Mouse (Mus musculus) liver, embryonic 15.5 days (tissue): ENCODE measurements around the gene Gm49396. TPM values are rescaled to one million over a fixed set of nuclear protein-coding genes. Genes with fewer than 3 reads are reported as not detected.
A peak's percentile ranks its signal among the peaks of the same experiment; 100 is the strongest.

Experiments
- ATAC-seq: fragments of 200-750 bp; cut with Nextera tagmentation; 2 replicates; pipeline ENCODE4 v1.8.0; 2017; ENCODE audit warnings: moderate number of reproducible peaks, mild to moderate bottlenecking, moderate library complexity; ENCODE audit not compliant: insufficient read depth
- H3K27ac ChIP-seq: fragments of 300-500 bp; sonication (generic); replicated peaks from 2 replicates; pipeline ENCODE4 v1.5.1; 2015; ENCODE audit warnings: mild to moderate bottlenecking, inconsistent platforms
- H3K27me3 ChIP-seq: fragments of 300-500 bp; sonication (generic); 2 replicates; pipeline ENCODE4 v1.6.1; 2015; ENCODE audit warnings: mild to moderate bottlenecking, inconsistent platforms
- H3K36me3 ChIP-seq: fragments of 300-500 bp; sonication (generic); replicated peaks from 2 replicates; pipeline ENCODE4 v1.6.1; 2015; ENCODE audit warnings: moderate library complexity, mild to moderate bottlenecking, inconsistent platforms
- H3K4me1 ChIP-seq: fragments of 300-500 bp; sonication (generic); replicated peaks from 2 replicates; pipeline ENCODE4 v1.6.1; 2015; ENCODE audit warnings: inconsistent platforms
- H3K4me2 ChIP-seq: fragments of 300-500 bp; sonication (generic); 2 replicates; pipeline ENCODE4 v1.6.1; 2015; ENCODE audit warnings: moderate library complexity, mild to moderate bottlenecking, inconsistent platforms
- H3K4me3 ChIP-seq: fragments of 300-500 bp; sonication (generic); replicated peaks from 2 replicates; pipeline ENCODE4 v1.5.1; 2015; ENCODE audit warnings: mild to moderate bottlenecking, inconsistent platforms
- H3K9ac ChIP-seq: fragments of 300-500 bp; sonication (generic); 2 replicates; pipeline ENCODE4 v1.6.1; 2015; ENCODE audit warnings: moderate library complexity, mild to moderate bottlenecking, inconsistent platforms
- H3K9me3 ChIP-seq: fragments of 300-500 bp; sonication (generic); replicated peaks from 2 replicates; pipeline ENCODE4 v1.6.1; 2016; ENCODE audit warnings: inconsistent platforms
- WGBS: fragments of 180-500 bp; shearing (Covaris S2); methylation state at CpG from one replicate; pipeline ENCODE4 v1.1.7; 2015; ENCODE audit warnings: mixed read lengths; ENCODE audit not compliant: insufficient replicate concordance; 5-methylcytosine and 5-hydroxymethylcytosine counted together
- polyA plus RNA-seq: library from polyadenylated mRNA; unstranded; fragments of >200 nt; fragmentation: Nextera tagmentation; extraction: Ambion mirVana; gene quantifications from 2 replicates; pipeline ENCODE4 v1.2.1, GENCODE M21; 2015

Gm49396 gene
- polyA plus RNA-seq, 1 experiment from 2014 or later = 3.4 TPM

- Histone ChIP-seq H3K9ac (no peak within 1 kb of the TSS), H3K36me3 (peaks cover 50% of the 10 kb centered on the region), H3K27ac (no peak within 1 kb of the TSS), H3K4me3 (peak within 1 kb of the TSS; percentile 71), H3K27me3 (no peaks in the 10 kb centered on the region), H3K9me3 (no peaks in the 10 kb centered on the region), H3K4me2 (peak within 1 kb of the TSS; percentile 86; the same call in 1 of the 2 replicates), H3K4me1 (peaks cover 24% of the 10 kb centered on the region)
- ATAC-seq = no peak
- WGBS = 84% methylated on average over 12 of the region's 12 CpGs
These were observed 1.9 kb downstream of the Gm49396 start, which contains the start of gene Igflr1 for GRCm38 (mm10) chr7:30564970-30565571. Gene Igflr1, plus strand, starts transcription at chr7:30565427.

- Histone ChIP-seq H3K4me2 (no peak overlapping the region), H3K4me3 (no peak overlapping the region), H3K36me3 (peaks cover 59% of the 10 kb centered on the region), H3K9me3 (no peaks in the 10 kb centered on the region), H3K27me3 (no peaks in the 10 kb centered on the region), H3K4me1 (peaks cover 20% of the 10 kb centered on the region), H3K27ac (no peak overlapping the region), H3K9ac (no peak overlapping the region)
- 79% methylated on average over 9 of the region's 9 CpGs for whole genome bisulfite sequencing
- no peak for ATAC-seq
These were observed 2.9 kb downstream of the Gm49396 start for GRCm38 (mm10) chr7:30566033-30566432.

- H3K27ac ChIP-seq = no peak overlapping the region
- H3K9ac ChIP-seq = no peak overlapping the region
- H3K36me3 ChIP-seq = peaks cover 70% of the 10 kb centered on the region
- no peaks in the 10 kb centered on the region for H3K27me3 ChIP-seq
- 86% methylated on average over 11 of the region's 11 CpGs for WGBS
- ATAC-seq = no peak
- H3K4me3 ChIP-seq = no peak overlapping the region
- peaks cover 18% of the 10 kb centered on the region for H3K4me1 ChIP-seq
- H3K9me3 ChIP-seq = no peaks in the 10 kb centered on the region
- no peak overlapping the region for H3K4me2 ChIP-seq
These were observed 4.4 kb downstream of the Gm49396 start for GRCm38 (mm10) chr7:30567555-30567954.

GRCm38 (mm10) chr7:30572389-30572788 lies 9.2 kb downstream of the Gm49396 start:
- Histone ChIP-seq H3K4me3 (no peak overlapping the region), H3K27ac (peak overlapping the region; percentile 19; the same call in 1 of the 2 replicates), H3K27me3 (no peaks in the 10 kb centered on the region), H3K4me2 (no peak overlapping the region), H3K4me1 (peaks cover 16% of the 10 kb centered on the region), H3K36me3 (peaks cover 96% of the 10 kb centered on the region), H3K9ac (no peak overlapping the region), H3K9me3 (no peaks in the 10 kb centered on the region)
- WGBS = 44% methylated on average over 5 of the region's 5 CpGs
- no peak for ATAC-seq

- Histone ChIP-seq H3K36me3 (peaks cover 98% of the 10 kb centered on the region), H3K4me3 (no peak overlapping the region)
- whole genome bisulfite sequencing = 59% methylated on average over 2 of the region's 2 CpGs
These were observed 9.8 kb downstream of the Gm49396 start for GRCm38 (mm10) chr7:30572969-30573368.

GRCm38 (mm10) chr7:30579950-30580349 lies 16.8 kb downstream of the Gm49396 start:
- WGBS = 81% methylated on average over 8 of the region's 8 CpGs
- Histone ChIP-seq H3K4me1 (no peaks in the 10 kb centered on the region), H3K27me3 (no peaks in the 10 kb centered on the region), H3K9ac (no peak overlapping the region), H3K36me3 (peaks cover 100% of the 10 kb centered on the region), H3K9me3 (no peaks in the 10 kb centered on the region), H3K4me2 (no peak overlapping the region), H3K27ac (no peak overlapping the region), H3K4me3 (no peak overlapping the region)
- ATAC-seq = no peak

More at GRCm38 (mm10) chr7:30572969-30573368, 9.8 kb downstream of the Gm49396 start:
- ATAC-seq = 0 out of 2 replicates have a peak, but pooled peaks have one; percentile 13
- Histone ChIP-seq H3K4me2 (no peak overlapping the region), H3K4me1 (peaks cover 16% of the 10 kb centered on the region), H3K9me3 (no peaks in the 10 kb centered on the region), H3K9ac (no peak overlapping the region), H3K27ac (peak overlapping the region; percentile 15; the same call in 1 of the 2 replicates), H3K27me3 (no peaks in the 10 kb centered on the region)

- no peak for ATAC-seq
- H3K27ac ChIP-seq = no peak overlapping the region
- no peak overlapping the region for H3K4me3 ChIP-seq
- H3K9ac ChIP-seq = no peak overlapping the region
- H3K36me3 ChIP-seq = peaks cover 100% of the 10 kb centered on the region
- no peak overlapping the region for H3K4me2 ChIP-seq
- peaks cover 7% of the 10 kb centered on the region; the same call in 1 of the 2 replicates for H3K4me1 ChIP-seq
- WGBS = 91% methylated on average over 16 of the region's 16 CpGs
- no peaks in the 10 kb centered on the region for H3K27me3 ChIP-seq
- no peaks in the 10 kb centered on the region for H3K9me3 ChIP-seq
These were observed 18.4 kb downstream of the Gm49396 start for GRCm38 (mm10) chr7:30581547-30581946.

- Histone ChIP-seq H3K9me3 (no peaks in the 10 kb centered on the region), H3K4me2 (no peak overlapping the region), H3K27ac (no peak overlapping the region), H3K36me3 (peaks cover 76% of the 10 kb centered on the region), H3K9ac (no peak overlapping the region), H3K4me3 (no peak overlapping the region), H3K4me1 (peaks cover 24% of the 10 kb centered on the region), H3K27me3 (no peaks in the 10 kb centered on the region)
- WGBS = 85% methylated on average over 10 of the region's 10 CpGs
- ATAC-seq = no peak
These were observed 21.2 kb downstream of the Gm49396 start for GRCm38 (mm10) chr7:30584339-30584738.

GRCm38 (mm10) chr7:30585170-30585569 lies 22.0 kb downstream of the Gm49396 start:
- Histone ChIP-seq H3K36me3 (peaks cover 68% of the 10 kb centered on the region), H3K9me3 (no peaks in the 10 kb centered on the region), H3K4me1 (peaks cover 32% of the 10 kb centered on the region), H3K27me3 (no peaks in the 10 kb centered on the region), H3K4me3 (no peak overlapping the region), H3K27ac (no peak overlapping the region), H3K4me2 (no peak overlapping the region), H3K9ac (no peak overlapping the region)
- ATAC-seq = no peak
- WGBS = 90% methylated on average over 7 of the region's 7 CpGs

GRCm38 (mm10) chr7:30586455-30587020 lies 23.4 kb downstream of the Gm49396 start:
- ATAC-seq = no peak
- Histone ChIP-seq H3K4me1 (peaks cover 44% of the 10 kb centered on the region), H3K27me3 (no peaks in the 10 kb centered on the region), H3K4me2 (peak overlapping the region; percentile 92), H3K9ac (0 out of 2 replicates have a peak overlapping the region, but pooled peaks have one; percentile 99), H3K9me3 (no peaks in the 10 kb centered on the region), H3K36me3 (peaks cover 54% of the 10 kb centered on the region), H3K4me3 (no peak overlapping the region), H3K27ac (no peak overlapping the region)
- 87% methylated on average over 28 of the region's 28 CpGs for WGBS

- Histone ChIP-seq H3K36me3 (peaks cover 39% of the 10 kb centered on the region), H3K4me2 (peak overlapping the region; percentile 92), H3K27me3 (peaks cover under 1% of the 10 kb centered on the region; the same call in 1 of the 2 replicates), H3K9ac (peak overlapping the region; percentile 99), H3K27ac (peak overlapping the region; percentile 93), H3K4me3 (peak overlapping the region; percentile 96), H3K9me3 (no peaks in the 10 kb centered on the region), H3K4me1 (peaks cover 47% of the 10 kb centered on the region)
- 1% methylated on average over 67 of the region's 67 CpGs for WGBS
- ATAC-seq = peak; percentile 23
These were observed 24.9 kb downstream of the Gm49396 start for GRCm38 (mm10) chr7:30587842-30588667.
